Mouse (Mus musculus) lung, postnatal 14 days (tissue): Measurements from ENCODE around the gene Rgcc.

Source experiments
- DNase-seq: peaks from one replicate; pipeline ENCODE4 v3.0.0; 2021

Rgcc gene

DNA sequence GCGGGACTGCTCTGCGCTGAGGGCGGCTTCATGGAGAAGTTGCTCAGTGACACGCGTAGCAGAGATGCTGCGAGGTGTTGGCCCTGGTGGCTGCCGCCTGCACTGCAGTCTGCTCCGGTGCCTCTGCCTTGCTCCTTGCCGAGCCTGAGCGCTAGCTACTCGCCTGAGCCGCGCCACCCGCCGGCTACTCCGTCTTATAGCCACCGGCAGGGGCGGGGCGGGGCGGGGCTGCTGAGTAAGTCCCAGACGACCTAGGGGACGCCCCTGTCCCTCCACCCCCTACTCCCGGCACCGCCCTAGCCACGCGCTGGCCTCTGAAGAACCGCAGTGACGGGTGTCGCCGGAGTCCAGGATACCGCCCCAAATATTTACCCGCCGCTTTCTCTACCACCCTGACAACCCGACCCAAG, at the start of gene Rgcc:
Rgcc (minus strand) TSS at position 180 of the 410 bp plus-strand sequence.
- DNase-seq: peak; percentile 97

DNA sequence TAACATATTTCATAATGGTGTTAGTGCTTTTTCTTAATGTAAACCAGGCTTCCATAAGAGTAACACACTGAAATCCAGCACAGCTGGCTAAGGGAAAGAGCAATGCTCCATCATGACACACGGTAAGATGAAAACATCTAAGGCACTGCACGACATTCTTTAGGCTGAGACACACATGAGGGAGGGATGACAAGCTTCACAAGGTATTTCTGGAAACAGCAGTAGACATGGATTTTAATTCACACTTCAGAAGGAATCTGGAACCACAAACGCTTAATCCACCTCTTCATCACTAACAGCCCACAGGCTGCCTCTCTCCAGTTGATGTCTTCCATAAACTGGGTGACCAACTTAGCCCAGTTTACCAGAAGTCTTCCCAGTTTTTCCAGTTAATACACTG, 44.9 kb upstream of the Rgcc start:
- no peak for DNase-seq

GRCm38 (mm10) chr14:79335613-79336012, 34.2 kb upstream of the Rgcc start:
- DNase-seq: no peak

GRCm38 (mm10) chr14:79331936-79332335, 30.5 kb upstream of the Rgcc start:
- no peak for DNase-seq

GRCm38 (mm10) chr14:79330944-79331561, 29.6 kb upstream of the Rgcc start:
- DNase-seq: no peak

DNA sequence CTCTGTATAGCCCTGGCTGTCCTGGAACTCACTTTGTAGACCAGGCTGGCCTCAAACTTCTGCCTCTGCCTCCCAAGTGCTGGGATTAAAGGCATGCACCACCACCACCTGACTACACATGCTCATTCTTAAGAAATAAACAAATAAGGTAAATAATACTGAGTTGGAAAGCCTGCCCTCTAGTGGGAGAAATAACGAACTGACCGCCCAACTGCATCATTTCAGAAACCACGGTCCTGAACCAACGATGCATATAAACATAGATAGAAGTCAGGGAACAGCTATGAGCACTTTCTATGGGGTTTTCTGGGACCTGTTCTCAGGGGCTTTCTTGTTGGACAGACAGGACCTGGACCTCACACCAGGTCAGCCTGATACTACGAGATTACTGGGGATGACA, 25.6 kb upstream of the Rgcc start:
- peak; percentile 51 for DNase-seq

GRCm38 (mm10) chr14:79324112-79324840, 22.8 kb upstream of the Rgcc start:
- DNase-seq: no peak

GRCm38 (mm10) chr14:79321881-79322280, 20.4 kb upstream of the Rgcc start:
- no peak for DNase-seq

DNA sequence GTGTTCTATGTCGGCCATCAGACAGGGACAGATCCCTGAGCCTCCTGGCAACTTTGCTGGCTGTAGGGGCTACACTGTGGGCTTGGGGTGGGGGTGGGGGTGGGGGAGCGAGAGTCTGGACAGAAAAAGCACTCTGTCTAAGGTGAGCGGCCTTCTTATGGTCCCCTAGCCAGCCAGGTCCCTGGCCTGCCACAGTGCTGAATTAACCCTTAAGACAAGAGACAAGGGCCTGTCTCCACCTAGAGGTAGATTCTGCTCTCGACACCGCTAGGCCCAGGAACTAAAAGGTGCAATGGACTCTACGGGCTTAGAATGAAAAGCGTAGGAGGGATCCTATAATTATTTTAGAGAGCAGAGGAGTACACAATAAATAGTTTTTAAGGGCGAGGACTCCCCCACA, 19.7 kb upstream of the Rgcc start:
- DNase-seq: peak; percentile 33

DNA sequence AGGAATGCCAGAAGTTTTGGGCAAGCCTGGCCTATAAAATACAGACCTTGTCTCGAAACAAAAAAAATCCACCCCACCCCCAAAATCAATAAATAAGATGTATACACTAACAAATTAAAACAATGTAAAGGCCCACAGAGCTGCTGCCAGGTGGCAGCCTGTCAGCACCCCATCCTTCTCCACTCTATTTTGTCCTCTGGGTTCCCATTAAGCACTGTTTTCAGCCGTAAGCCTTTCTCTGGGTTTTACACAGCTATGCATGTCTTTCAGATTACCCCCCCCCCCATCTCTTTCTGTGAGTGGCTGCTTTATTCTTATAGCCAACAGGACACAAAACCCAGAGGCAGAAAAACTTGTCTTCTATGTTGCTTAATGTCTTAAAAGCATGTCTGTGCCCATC, 16.2 kb upstream of the Rgcc start:
- no peak for DNase-seq

DNA sequence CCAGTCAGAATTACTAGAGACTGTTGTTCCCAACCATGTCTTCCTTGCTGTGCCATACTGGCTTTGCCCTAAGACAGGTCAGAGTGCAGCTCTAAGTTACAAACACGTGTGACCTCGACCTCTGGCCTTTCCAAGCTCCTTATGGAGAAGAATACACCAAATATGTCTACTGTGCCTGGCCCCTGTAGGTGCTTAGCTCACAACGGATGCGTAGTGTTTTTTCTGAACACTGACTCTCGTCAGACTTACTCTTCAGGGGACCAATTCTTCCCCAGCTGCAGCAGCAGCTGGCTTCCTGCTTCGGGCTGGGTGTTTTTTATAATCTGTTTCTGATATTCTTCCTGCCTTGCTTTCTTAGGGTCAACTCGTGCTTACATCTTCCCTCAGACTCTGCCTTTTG, 14.4 kb upstream of the Rgcc start:
- DNase-seq: no peak

GRCm38 (mm10) chr14:79314245-79315010, 13.0 kb upstream of the Rgcc start:
- DNase-seq: no peak

DNA sequence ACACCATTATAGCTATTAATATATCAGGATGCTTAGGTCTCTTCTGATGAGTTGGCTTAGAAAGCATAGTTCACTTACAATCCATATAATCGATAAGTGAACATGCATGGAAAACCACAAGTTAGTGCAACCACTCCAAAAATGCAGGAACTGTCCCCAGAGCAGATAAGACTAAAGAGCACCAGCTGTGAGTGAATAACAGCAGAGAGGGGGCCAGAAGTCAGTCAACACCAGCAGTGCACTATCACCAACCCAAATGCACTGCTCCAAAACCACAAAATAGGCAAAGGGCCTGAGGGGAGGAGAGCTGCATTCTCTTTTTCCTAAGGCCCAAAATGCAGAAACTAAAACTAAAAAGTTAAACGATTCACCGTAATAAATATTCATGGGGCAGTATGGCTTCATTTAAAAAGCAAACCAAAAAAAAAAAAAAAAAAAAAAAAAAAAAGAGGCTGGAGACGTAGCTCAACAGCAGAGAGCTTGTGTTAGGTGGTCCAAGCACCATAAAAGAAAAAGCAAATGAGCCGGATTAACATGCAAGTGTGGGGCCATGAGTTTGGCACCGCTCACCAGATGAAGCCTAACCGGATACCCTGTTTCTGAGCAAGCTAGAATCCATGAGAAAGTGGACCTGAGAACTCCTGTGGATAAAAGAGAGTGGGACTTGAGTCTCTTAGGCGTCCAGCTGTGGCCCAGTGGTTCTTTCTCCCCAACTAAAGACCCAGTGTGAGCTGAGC, 12.2 kb upstream of the Rgcc start:
- DNase-seq: no peak

DNA sequence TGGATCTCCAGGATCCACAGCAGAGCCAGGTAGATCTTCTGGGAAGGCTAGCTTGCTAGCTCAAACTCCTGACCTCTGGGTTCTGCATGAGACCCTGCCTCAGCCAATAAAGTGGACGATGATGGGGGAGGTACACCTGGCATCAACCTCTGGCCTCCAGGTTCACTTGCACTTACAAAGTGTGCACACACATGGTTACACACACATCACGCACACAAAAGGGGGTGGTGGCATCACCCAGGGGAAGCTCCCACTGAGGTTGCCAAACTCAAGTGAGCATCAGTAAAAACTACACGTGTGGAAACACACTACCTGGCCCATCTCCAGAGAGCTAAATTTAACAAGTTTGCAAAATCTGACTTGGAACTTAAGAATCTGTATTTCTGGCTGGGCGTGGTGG, 11.3 kb upstream of the Rgcc start:
- no peak for DNase-seq

DNA sequence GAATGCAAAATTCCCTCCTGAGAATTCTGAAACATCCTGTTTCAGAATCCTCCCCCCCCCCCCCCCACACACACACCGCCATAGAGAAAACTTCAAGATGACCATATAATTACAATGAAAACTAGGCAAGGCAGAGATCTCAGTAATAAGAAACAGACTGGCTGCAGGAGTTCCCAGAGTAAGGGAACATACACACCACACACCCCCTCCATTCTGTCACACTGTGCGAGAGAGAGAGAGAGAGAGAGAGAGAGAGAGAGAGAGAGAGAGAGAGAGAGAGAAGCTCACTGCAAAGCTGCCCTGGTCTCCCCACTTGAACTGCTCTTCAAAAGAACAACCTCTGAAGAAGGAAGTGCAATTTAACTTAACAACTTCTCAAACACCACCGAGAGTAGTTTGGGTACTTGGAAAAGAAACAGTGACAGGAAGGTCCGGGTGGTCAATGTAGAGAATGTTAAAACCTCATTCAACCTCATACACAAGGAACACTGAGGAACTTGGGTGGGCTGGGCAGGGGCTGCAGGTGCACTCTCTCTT, 10.5 kb upstream of the Rgcc start:
- DNase-seq: no peak

- no peak for DNase-seq
Measured at GRCm38 (mm10) chr14:79309115-79309514, 7.7 kb upstream of the Rgcc start.

DNA sequence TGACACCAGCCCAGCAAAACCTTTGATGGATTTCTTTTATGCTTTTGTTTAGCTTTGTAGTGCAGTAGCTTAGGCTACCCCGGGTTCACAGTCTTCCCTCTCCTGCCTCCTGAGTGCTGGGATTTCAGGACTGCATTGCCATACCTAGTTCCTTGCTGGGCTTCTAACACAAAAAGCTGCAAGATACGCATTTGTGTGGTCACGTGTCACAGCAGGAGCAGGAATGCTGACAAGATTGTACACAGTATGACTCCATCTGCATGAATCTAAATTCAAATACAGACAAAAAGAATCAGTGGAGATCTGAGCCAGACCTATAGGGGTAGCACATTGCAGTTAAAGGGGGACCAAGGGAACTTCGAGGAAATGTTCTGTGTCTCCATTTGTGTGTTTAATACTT, 6.9 kb upstream of the Rgcc start:
- no peak for DNase-seq

DNA sequence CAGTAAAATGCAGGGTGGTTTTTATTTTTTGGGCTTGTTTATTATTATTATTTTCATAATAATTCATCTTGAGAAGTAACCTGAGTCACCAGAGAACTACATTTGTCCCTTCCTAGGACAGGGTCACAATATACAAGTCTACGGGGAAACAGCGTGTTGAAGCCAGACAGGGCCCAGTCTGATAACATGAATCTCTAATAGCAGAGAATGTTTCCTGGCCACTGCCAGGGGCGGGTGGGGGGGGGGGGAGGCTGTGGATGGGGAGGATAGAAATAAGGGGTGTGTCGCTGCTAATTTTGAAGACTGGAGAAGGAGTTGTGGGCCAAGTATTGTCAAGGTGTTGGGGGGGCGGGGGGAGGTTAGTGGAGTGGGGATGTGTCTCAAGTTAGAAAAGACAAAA, 6.5 kb upstream of the Rgcc start:
- no peak for DNase-seq

DNA sequence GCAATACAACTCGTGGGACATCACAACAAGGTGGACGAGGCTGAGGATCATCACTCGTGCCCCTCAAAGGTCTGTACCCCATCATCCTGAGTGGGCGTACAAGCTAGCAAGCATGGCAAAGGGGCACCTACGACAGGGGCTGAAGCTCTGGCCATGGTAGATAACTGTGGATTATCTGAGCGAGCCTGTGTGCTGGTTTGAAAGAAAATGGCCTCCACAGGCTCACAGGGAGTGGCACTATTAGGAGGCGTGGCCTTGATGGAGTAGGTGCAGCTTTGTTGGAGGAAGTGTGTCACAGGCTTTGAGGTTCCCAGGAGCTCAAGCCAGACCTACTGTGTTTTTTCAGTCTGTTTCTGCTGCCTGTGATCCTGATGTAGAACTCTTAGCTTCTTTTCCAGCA, 5.7 kb upstream of the Rgcc start:
- no peak for DNase-seq

DNA sequence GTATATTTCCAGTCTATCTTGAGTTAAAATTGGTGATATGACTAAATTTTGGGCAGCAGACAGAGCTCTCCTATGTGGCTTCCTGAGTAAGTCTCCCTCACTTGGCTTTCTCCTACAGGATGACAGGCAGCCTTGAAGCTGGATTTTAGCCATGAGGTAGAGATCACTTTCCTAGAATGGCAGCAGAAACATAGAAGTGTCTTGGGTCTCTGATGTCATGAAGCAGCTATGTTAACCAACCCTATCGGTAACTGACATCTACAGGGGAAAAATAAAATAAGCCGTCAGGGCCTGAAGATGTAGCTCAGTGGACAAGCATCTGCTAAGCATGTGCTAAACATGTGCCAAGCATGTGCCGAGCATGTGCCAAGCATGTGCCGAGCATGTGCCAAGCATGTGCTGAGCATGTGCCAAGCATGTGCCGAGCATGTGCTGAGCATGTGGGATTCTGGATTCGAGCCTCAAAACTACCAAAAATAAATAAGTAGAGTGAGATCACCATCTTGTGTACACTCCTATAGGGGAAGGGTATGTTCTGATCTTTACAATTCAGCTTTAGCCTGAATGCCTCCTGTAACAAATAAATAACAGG, 3.5 kb upstream of the Rgcc start:
- DNase-seq: no peak

DNA sequence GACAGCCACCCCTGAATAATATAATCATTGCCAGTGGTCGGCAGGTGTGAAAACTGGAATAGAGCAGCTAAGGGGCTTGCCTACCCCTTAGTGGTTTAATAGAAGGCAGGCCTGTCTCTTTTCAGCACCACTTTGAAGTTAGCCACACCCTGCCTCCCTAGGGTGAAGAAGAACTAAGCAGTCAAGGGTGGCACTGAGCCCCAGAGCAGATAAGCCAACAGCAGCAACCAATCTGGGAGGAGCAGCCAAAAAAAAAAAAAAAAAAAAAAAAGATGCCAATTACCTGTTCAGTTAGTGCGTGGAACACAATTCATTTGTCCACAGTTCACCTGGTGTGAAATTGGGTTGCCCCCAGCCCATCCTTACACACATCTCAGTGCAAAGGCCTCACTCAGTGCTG, 1.7 kb upstream of the Rgcc start:
- DNase-seq: no peak

GRCm38 (mm10) chr14:79300641-79301350, 649 bp downstream of the Rgcc start:
- DNase-seq: peak; percentile 54
